Mouse (Mus musculus): ENCODE results near the gene Gm14147. TPM values are rescaled to one million over a fixed set of nuclear protein-coding genes. Genes with fewer than 3 reads are reported as not detected.
"Not testable (repeated sequence)": the region's sequence is repeated elsewhere in the genome, so short reads cannot be mapped to it uniquely, and the experiment has no call there.

Gene Gm14147
- not detected in 2 replicates for polyA plus RNA-seq (2014; fragmentation: Nextera tagmentation; extraction: Ambion mirVana)

DNA sequence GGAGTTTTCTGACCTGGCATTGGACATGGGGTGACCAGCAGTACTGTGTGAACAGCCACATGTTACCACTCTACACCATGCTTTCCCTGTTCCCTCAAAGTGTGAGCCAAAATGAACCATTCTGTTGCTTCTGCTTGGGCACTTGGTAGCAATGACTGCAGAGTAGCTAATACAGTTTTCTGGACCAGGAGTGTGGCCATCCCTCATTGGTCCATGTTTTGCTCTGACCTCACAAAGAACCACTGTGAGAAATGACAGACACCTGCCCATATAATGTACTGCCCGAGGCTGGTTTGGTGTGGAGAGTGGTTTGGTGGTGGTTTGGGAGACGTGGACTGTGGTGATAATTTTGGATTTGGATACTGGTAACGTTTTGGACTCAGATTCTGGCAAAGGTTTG, at the start of gene Gm14147:
Gene Gm14147, plus strand, starts transcription at position 301 of the 400 bp plus-strand sequence.
- WGBS, result no CpG with 5 or more reads among the region's 3 CpGs
- not testable (repeated sequence) for H3K27ac ChIP-seq (ENCODE audit: low read depth, low read length); H3K9me3 ChIP-seq (ENCODE audit: control insufficient read depth, low read length); ATAC-seq (ENCODE audit: low read depth); H3K4me3 ChIP-seq (ENCODE audit: low read depth, low read length); H3K27me3 ChIP-seq (ENCODE audit: control insufficient read depth, insufficient read depth, low read length); H3K9ac ChIP-seq (replicated peaks; ENCODE audit: low read depth, low read length); H3K4me2 ChIP-seq (ENCODE audit: low read depth, low read length); H3K4me1 ChIP-seq (ENCODE audit: control insufficient read depth, insufficient read depth, low read length); H3K36me3 ChIP-seq (ENCODE audit: control insufficient read depth, insufficient read depth, low read length)

GRCm38 (mm10) chr2:151056637-151057036, 41.4 kb upstream of the Gm14147 start:
- Histone ChIP-seq H3K36me3 (ENCODE audit: control insufficient read depth, insufficient read depth, low read length) (no peaks in the 10 kb centered on the region), H3K4me2 (ENCODE audit: low read depth, low read length) (no peak overlapping the region), H3K4me1 (ENCODE audit: control insufficient read depth, insufficient read depth, low read length) (no peaks in the 10 kb centered on the region), H3K9ac (replicated peaks; ENCODE audit: low read depth, low read length) (no peak overlapping the region), H3K27me3 (ENCODE audit: control insufficient read depth, insufficient read depth, low read length) (no peaks in the 10 kb centered on the region), H3K9me3 (ENCODE audit: control insufficient read depth, low read length) (no peaks in the 10 kb centered on the region; the same call in 1 of the 2 replicates), H3K4me3 (ENCODE audit: low read depth, low read length) (no peak overlapping the region), H3K27ac (ENCODE audit: low read depth, low read length) (no peak overlapping the region)
- WGBS, result 83% methylated on average over 1 of the region's 1 CpGs
- no peak for ATAC-seq (ENCODE audit: low read depth)

DNA sequence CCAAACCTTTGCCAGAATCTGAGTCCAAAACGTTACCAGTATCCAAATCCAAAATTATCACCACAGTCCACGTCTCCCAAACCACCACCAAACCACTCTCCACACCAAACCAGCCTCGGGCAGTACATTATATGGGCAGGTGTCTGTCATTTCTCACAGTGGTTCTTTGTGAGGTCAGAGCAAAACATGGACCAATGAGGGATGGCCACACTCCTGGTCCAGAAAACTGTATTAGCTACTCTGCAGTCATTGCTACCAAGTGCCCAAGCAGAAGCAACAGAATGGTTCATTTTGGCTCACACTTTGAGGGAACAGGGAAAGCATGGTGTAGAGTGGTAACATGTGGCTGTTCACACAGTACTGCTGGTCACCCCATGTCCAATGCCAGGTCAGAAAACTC, 5.8 kb upstream of the Gm14147 start, which contains the start of gene Gm14151:
Gene Gm14151, minus strand, starts transcription at position 101 of the 400 bp plus-strand sequence.
- not testable (repeated sequence) for H3K4me3 ChIP-seq (ENCODE audit: low read depth, low read length); H3K9ac ChIP-seq (replicated peaks; ENCODE audit: low read depth, low read length); H3K9me3 ChIP-seq (ENCODE audit: control insufficient read depth, low read length); ATAC-seq (ENCODE audit: low read depth); H3K4me1 ChIP-seq (ENCODE audit: control insufficient read depth, insufficient read depth, low read length); H3K4me2 ChIP-seq (ENCODE audit: low read depth, low read length); H3K27ac ChIP-seq (ENCODE audit: low read depth, low read length); H3K36me3 ChIP-seq (ENCODE audit: control insufficient read depth, insufficient read depth, low read length); H3K27me3 ChIP-seq (ENCODE audit: control insufficient read depth, insufficient read depth, low read length)
- no CpG with 5 or more reads among the region's 3 CpGs for WGBS

Other genes with a start within 250 kb of the Gm14147 start
- gene Abhd12, start 193.5 kb upstream of the Gm14147 start, polyA plus RNA-seq (2014; fragmentation: Nextera tagmentation; extraction: Ambion mirVana), result 125 and 135 TPM in 2 replicates
- gene Gins1, start 192.8 kb upstream of the Gm14147 start, polyA plus RNA-seq (2014; fragmentation: Nextera tagmentation; extraction: Ambion mirVana), result 11.5 and 15.2 TPM in 2 replicates
- gene Ninl, start 58.9 kb upstream of the Gm14147 start, polyA plus RNA-seq (2014; fragmentation: Nextera tagmentation; extraction: Ambion mirVana), result 4.7 and 5.0 TPM in 2 replicates
- 31.7 and 35.5 TPM in 2 replicates for gene Nanp, start 58.8 kb upstream of the Gm14147 start, polyA plus RNA-seq (2014; fragmentation: Nextera tagmentation; extraction: Ambion mirVana)
- gene Gm14151, start 5.9 kb upstream of the Gm14147 start, polyA plus RNA-seq (2014; fragmentation: Nextera tagmentation; extraction: Ambion mirVana), result not detected in 2 replicates